Mouse (Mus musculus): ENCODE data around the gene Sgsm3. TPM values are rescaled to one million over a fixed set of nuclear protein-coding genes. Genes with fewer than 3 reads are reported as not detected.
"Not testable (repeated sequence)": the region's sequence is repeated elsewhere in the genome, so short reads cannot be mapped to it uniquely, and the experiment has no call there.

Sgsm3 gene
- 71.6 and 79.1 TPM in 2 replicates for polyA plus RNA-seq (2015; fragmentation: Nextera tagmentation; extraction: Ambion mirVana)

- peak; percentile 95 for ATAC-seq (ENCODE audit: low FRiP score)
- H3K27ac ChIP-seq (replicated peaks) = peak within 1 kb of the TSS; percentile 82
- H3K4me3 ChIP-seq (replicated peaks) = peak within 1 kb of the TSS; percentile 89
- no peaks in the 10 kb centered on the region for H3K27me3 ChIP-seq (replicated peaks)
- no peaks in the 10 kb centered on the region for H3K36me3 ChIP-seq
- H3K4me1 ChIP-seq = peaks cover 23% of the 10 kb centered on the region
- H3K9ac ChIP-seq (replicated peaks) = peak within 1 kb of the TSS; percentile 87
- peak within 1 kb of the TSS; percentile 65 for H3K4me2 ChIP-seq
- WGBS = under 1% methylated on average over 67 of the region's 67 CpGs
- H3K9me3 ChIP-seq (replicated peaks) = no peaks in the 10 kb centered on the region
Observed at GRCm38 (mm10) chr15:80977620-80978334, at the start of gene Sgsm3. Sgsm3 (plus strand) TSS chr15:80977765.

- 84% methylated on average over 20 of the region's 20 CpGs for WGBS
- Histone ChIP-seq H3K4me1 (no peaks in the 10 kb centered on the region), H3K9ac (replicated peaks) (no peak overlapping the region), H3K4me2 (no peak overlapping the region), H3K36me3 (peaks cover 65% of the 10 kb centered on the region), H3K4me3 (replicated peaks) (no peak overlapping the region), H3K27ac (replicated peaks) (no peak overlapping the region), H3K9me3 (replicated peaks) (no peaks in the 10 kb centered on the region), H3K27me3 (replicated peaks) (no peaks in the 10 kb centered on the region)
- no peak for ATAC-seq (ENCODE audit: low FRiP score)
Observed at GRCm38 (mm10) chr15:80928811-80929355, 48.7 kb upstream of the Sgsm3 start.

- 50% methylated on average over 15 of the region's 16 CpGs for WGBS
- no peak overlapping the region for H3K4me3 ChIP-seq (replicated peaks)
- H3K27me3 ChIP-seq (replicated peaks) = no peaks in the 10 kb centered on the region
- no peak for ATAC-seq (ENCODE audit: low FRiP score)
- H3K36me3 ChIP-seq = peaks cover 54% of the 10 kb centered on the region
- H3K27ac ChIP-seq (replicated peaks) = no peak overlapping the region
- no peak overlapping the region for H3K4me2 ChIP-seq
- H3K4me1 ChIP-seq = no peaks in the 10 kb centered on the region
- no peaks in the 10 kb centered on the region for H3K9me3 ChIP-seq (replicated peaks)
- H3K9ac ChIP-seq (replicated peaks) = no peak overlapping the region
Observed at GRCm38 (mm10) chr15:80930048-80930571, 47.5 kb upstream of the Sgsm3 start.

- ATAC-seq (ENCODE audit: low FRiP score) = not testable (repeated sequence)
- WGBS = 88% methylated on average over 23 of the region's 23 CpGs
Observed at GRCm38 (mm10) chr15:80930676-80931320, 46.8 kb upstream of the Sgsm3 start.

GRCm38 (mm10) chr15:80931345-80931960, 46.1 kb upstream of the Sgsm3 start:
- Histone ChIP-seq H3K36me3 (peaks cover 44% of the 10 kb centered on the region), H3K27ac (replicated peaks) (no peak overlapping the region)

More at GRCm38 (mm10) chr15:80930676-80931320, 46.8 kb upstream of the Sgsm3 start:
- H3K36me3 ChIP-seq = peaks cover 49% of the 10 kb centered on the region
- not testable (repeated sequence) for H3K4me2 ChIP-seq; H3K9me3 ChIP-seq (replicated peaks); H3K4me1 ChIP-seq; H3K27me3 ChIP-seq (replicated peaks); H3K4me3 ChIP-seq (replicated peaks); H3K27ac ChIP-seq (replicated peaks); H3K9ac ChIP-seq (replicated peaks)

GRCm38 (mm10) chr15:80934841-80935240, 42.7 kb upstream of the Sgsm3 start:
- no peak for ATAC-seq (ENCODE audit: low FRiP score)
- no peak overlapping the region for H3K4me2 ChIP-seq
- H3K27me3 ChIP-seq (replicated peaks) = no peaks in the 10 kb centered on the region
- no peaks in the 10 kb centered on the region for H3K4me1 ChIP-seq
- H3K4me3 ChIP-seq (replicated peaks) = no peak overlapping the region
- no peaks in the 10 kb centered on the region for H3K9me3 ChIP-seq (replicated peaks)
- H3K9ac ChIP-seq (replicated peaks) = no peak overlapping the region
- no peak overlapping the region for H3K27ac ChIP-seq (replicated peaks)
- H3K36me3 ChIP-seq = peaks cover 21% of the 10 kb centered on the region
- WGBS = 90% methylated on average over 5 of the region's 5 CpGs

More at GRCm38 (mm10) chr15:80931345-80931960, 46.1 kb upstream of the Sgsm3 start:
- Histone ChIP-seq H3K4me1 (no peaks in the 10 kb centered on the region), H3K9me3 (replicated peaks) (no peaks in the 10 kb centered on the region), H3K4me2 (no peak overlapping the region), H3K9ac (replicated peaks) (no peak overlapping the region), H3K4me3 (replicated peaks) (no peak overlapping the region), H3K27me3 (replicated peaks) (no peaks in the 10 kb centered on the region)
- no peak for ATAC-seq (ENCODE audit: low FRiP score)
- 95% methylated on average over 9 of the region's 9 CpGs for whole genome bisulfite sequencing

- Histone ChIP-seq H3K4me1 (no peaks in the 10 kb centered on the region), H3K36me3 (peaks cover 19% of the 10 kb centered on the region), H3K4me2 (no peak overlapping the region), H3K4me3 (replicated peaks) (no peak overlapping the region), H3K27me3 (replicated peaks) (no peaks in the 10 kb centered on the region), H3K9me3 (replicated peaks) (no peaks in the 10 kb centered on the region), H3K27ac (replicated peaks) (no peak overlapping the region), H3K9ac (replicated peaks) (no peak overlapping the region)
- 84% methylated on average over 3 of the region's 3 CpGs for WGBS
- no peak for ATAC-seq (ENCODE audit: low FRiP score)
Observed at GRCm38 (mm10) chr15:80936686-80937085, 40.9 kb upstream of the Sgsm3 start.

- Histone ChIP-seq H3K9me3 (replicated peaks) (no peaks in the 10 kb centered on the region), H3K4me1 (no peaks in the 10 kb centered on the region), H3K36me3 (peaks cover 6% of the 10 kb centered on the region; the same call in 1 of the 2 replicates), H3K9ac (replicated peaks) (no peak overlapping the region), H3K4me2 (no peak overlapping the region), H3K4me3 (replicated peaks) (no peak overlapping the region), H3K27ac (replicated peaks) (no peak overlapping the region), H3K27me3 (replicated peaks) (no peaks in the 10 kb centered on the region)
- no peak for ATAC-seq (ENCODE audit: low FRiP score)
- 79% methylated on average over 4 of the region's 4 CpGs for WGBS
Observed at GRCm38 (mm10) chr15:80938615-80939014, 39.0 kb upstream of the Sgsm3 start.

- Histone ChIP-seq H3K36me3 (peaks cover 3% of the 10 kb centered on the region; the same call in 1 of the 2 replicates), H3K27me3 (replicated peaks) (no peaks in the 10 kb centered on the region), H3K4me1 (no peaks in the 10 kb centered on the region), H3K27ac (replicated peaks) (no peak overlapping the region), H3K4me3 (replicated peaks) (no peak overlapping the region), H3K4me2 (no peak overlapping the region), H3K9ac (replicated peaks) (no peak overlapping the region), H3K9me3 (replicated peaks) (no peaks in the 10 kb centered on the region)
- 92% methylated on average over 5 of the region's 5 CpGs for WGBS
- no peak for ATAC-seq (ENCODE audit: low FRiP score)
Observed at GRCm38 (mm10) chr15:80939401-80939800, 38.2 kb upstream of the Sgsm3 start.

- Histone ChIP-seq H3K9ac (replicated peaks) (no peak overlapping the region), H3K4me1 (no peaks in the 10 kb centered on the region), H3K27ac (replicated peaks) (no peak overlapping the region), H3K36me3 (peaks cover 3% of the 10 kb centered on the region; the same call in 1 of the 2 replicates), H3K9me3 (replicated peaks) (no peaks in the 10 kb centered on the region), H3K4me3 (replicated peaks) (no peak overlapping the region), H3K4me2 (no peak overlapping the region), H3K27me3 (replicated peaks) (no peaks in the 10 kb centered on the region)
- ATAC-seq (ENCODE audit: low FRiP score) = no peak
- 95% methylated on average over 6 of the region's 6 CpGs for WGBS
Observed at GRCm38 (mm10) chr15:80941468-80942040, 36.0 kb upstream of the Sgsm3 start.

GRCm38 (mm10) chr15:80945851-80946250, 31.7 kb upstream of the Sgsm3 start:
- no peak overlapping the region for H3K4me3 ChIP-seq (replicated peaks)
- ATAC-seq (ENCODE audit: low FRiP score) = no peak
- no peaks in the 10 kb centered on the region for H3K27me3 ChIP-seq (replicated peaks)
- no peak overlapping the region for H3K27ac ChIP-seq (replicated peaks)
- H3K9me3 ChIP-seq (replicated peaks) = no peaks in the 10 kb centered on the region
- H3K36me3 ChIP-seq = no peaks in the 10 kb centered on the region
- H3K4me1 ChIP-seq = peaks cover 17% of the 10 kb centered on the region
- H3K4me2 ChIP-seq = no peak overlapping the region
- WGBS = 55% methylated on average over 3 of the region's 3 CpGs
- no peak overlapping the region for H3K9ac ChIP-seq (replicated peaks)
